Mouse (Mus musculus): ENCODE results near the gene Hormad2.
A peak's percentile ranks its signal among the peaks of the same experiment; 100 is the strongest.

Hormad2 gene

DNA sequence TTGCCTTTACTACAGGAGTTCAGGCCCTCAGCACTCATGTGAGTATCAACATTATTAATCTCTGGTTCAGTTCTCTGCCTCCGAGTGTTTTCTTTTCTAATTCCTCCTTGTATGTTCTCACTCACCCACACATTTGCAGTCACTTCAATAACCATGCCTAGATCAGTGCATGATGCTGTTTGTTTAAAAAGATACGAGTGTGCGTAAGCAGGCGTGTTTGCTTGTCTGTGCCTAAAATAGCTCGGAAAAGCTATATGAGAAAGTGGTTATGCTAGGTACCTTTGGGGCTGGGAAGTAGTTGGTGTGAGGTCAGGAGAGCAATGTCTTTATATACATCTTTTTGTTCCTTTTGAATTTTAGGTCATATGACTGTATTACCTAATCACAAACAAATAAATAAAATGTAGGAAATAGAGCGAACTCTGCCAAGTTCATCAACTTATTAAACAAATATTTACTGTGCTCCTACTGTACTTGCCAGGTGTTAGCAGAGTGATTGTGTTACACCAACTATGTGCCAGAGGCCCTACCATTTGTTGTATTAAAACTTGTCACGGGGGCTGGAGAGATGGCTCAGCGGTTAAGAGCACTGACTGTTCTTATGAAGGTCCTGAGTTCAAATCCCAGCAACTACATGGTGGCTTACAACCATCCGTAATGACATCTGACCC is 100.7 kb downstream of the Hormad2 start:
- DNase-seq (ENCODE audit: low read depth, low spot score), result no peak

DNA sequence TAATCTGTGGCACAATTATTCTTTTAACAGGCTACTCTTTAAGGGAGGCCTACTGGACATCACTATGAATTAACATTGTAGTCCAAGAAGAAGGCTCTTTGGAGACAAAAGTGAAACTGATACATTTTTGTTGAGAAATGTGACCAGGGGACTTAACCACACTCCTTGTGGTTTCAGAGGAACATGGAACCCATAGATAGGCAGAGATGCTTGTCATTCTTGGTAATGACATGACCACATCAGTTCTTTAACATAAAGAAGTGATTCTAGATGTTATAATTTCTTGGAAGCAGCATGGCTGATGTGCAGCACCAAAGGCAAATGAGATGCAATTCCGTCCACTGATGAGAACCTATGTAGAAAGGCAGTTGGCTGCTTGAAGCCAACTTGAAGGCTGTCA is 101.6 kb downstream of the Hormad2 start:
- no peak for DNase-seq (ENCODE audit: low read depth, low spot score)

DNA sequence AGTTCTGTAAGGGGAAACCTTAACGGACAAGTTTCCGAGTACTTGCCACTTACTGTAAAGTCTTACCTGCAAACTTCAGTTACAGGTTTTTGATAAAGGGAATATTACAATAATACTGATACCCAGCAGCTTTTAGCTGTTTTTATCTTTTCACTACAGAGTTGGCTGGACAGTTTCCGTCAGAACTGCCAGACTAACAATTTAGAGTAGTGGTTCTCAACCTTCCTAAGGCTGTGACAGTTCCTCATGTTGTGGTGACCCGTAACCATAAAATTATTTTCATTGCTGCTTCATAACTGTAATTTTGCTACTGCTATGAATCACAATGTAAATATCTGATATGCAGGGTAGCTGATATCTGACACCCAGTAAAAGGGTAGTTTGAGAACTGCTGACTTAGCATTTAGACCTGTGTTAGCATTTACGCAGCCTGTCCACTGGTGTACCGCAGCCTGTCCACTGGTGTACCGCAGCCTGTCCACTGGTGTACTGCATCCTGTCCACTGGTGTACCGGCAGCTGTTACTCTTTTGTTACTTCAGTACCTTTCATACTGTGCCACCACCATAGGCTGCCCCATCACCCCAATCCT is 104.1 kb downstream of the Hormad2 start:
- no peak for DNase-seq (ENCODE audit: low read depth, low spot score)

DNA sequence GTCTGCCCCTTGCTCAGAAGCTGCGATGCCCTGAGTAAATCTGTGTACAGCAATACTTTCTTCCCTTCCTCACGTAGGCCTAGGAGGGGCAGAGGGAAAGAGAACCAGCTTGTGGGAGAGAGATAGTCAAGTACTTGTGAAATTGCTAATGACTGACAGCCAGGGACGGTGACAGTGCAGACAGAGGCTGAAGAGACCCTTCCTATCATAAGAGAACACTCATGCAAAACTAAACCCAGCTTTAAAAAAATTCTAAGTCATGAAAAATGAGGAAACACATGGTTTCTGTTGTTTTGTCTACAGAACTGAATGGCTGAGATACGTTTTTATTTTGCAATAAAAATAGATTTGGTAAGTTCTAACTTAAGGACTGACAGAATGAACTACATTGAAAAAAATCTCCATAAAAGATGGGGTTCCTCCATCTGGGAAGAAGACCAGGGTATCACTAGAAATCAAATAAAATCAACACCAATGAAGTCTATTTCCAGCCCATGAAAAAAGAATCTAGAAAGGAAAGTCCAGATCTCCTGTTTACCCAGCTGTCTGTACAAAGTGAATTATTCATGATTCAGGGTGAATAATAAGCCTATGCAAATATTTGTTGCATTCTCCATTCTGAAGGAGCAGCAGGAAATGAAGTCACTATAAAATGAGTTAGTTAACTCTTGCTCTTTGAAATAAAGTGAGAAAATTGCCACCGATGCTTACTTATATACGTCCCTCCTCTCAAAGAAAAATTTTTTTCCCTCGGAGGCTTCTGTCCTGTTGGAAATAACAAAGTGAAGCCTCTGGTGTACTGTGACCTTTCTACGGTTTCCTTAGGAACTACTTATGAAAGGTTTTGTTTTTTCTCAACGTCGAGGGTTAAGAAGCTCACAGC is 104.9 kb downstream of the Hormad2 start:
- no peak for DNase-seq (ENCODE audit: low read depth, low spot score)

DNA sequence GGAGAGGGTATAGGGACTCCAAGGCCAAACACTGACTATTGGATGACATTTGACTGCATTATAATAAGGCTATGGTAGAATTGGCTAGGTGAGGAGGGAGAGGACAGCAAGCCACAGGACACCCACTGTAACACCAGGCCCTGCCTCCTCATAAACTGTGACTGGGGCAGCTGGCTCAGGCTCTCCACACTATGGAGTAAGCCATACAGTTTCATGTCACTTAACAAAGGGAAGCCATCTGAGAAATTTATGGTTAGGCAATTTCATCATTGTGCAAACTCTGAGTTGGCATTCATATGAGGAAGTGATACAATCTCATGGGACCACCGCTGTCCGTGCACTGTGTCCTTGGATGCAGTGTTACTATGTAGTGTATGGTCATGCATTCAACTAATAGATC is 107.9 kb downstream of the Hormad2 start:
- DNase-seq (ENCODE audit: low read depth, low spot score), result no peak

DNA sequence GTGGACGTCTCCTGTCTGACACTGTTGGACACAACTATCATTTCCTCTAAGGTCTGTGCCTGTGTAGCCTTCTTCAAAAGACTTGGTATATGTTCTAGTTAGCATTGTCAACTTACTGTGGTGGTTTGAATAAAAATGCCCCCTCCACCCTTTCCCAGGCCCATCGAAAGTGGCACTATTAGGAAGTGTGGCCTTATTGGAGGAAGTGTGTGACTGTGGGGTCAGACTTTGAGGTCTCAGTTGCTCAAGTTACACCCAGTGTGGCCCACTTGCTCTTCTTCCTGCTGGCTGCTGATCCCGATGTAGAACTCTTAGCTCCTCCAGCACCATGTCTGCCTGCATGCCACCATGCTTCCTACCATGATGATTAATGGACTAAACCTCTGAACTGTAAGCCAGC is 112.7 kb downstream of the Hormad2 start:
- no peak for DNase-seq (ENCODE audit: low read depth, low spot score)

GRCm38 (mm10) chr11:4323481-4323880 is 117.4 kb downstream of the Hormad2 start:
- no peak for DNase-seq (ENCODE audit: low read depth, low spot score)

GRCm38 (mm10) chr11:4322943-4323342 is 118.0 kb downstream of the Hormad2 start:
- no peak for DNase-seq (ENCODE audit: low read depth, low spot score)

DNA sequence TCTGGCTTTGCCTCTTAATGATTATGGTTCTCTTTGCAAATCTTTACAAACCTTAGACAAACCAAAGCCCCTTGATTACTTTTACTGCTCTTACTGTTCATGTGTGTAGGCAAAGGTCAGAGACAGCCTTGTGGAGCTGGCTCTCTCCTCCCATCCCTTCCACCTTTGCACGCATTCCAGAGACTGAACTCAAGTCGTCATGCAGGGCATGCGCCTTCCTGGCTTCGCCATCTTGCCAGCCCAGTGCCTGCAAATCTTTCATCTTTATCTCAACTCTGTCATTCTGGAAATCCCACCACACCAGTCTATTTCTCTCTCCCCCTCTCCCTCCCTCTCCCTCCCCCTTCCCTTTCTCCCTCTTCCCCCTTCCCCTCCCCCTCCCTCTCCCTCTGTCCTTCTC is 120.0 kb downstream of the Hormad2 start:
- no peak for DNase-seq (ENCODE audit: low read depth, low spot score)

- DNase-seq (ENCODE audit: low read depth, low spot score), result no peak
Measured at GRCm38 (mm10) chr11:4319212-4319955, 121.5 kb downstream of the Hormad2 start.

DNA sequence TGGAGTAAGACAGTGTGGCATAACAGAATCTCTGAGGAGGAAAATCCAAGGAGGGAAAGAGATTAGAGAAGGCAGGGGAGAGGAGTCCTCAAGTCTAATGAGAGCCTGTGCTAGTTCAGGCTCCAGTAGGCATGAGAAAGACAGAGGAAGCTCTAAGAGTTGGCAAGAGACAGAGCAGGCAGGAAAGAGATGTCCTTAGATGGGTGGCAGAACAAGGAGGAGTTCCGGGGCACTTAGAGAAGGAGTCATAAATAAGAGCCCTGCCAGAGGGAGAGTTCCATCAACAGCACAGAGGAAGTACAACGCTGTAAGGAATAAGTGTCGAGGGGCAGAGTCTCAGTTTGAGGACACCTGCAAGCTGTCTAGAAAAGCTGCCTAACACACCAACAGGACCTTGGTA is 122.9 kb downstream of the Hormad2 start:
- no peak for DNase-seq (ENCODE audit: low read depth, low spot score)

DNA sequence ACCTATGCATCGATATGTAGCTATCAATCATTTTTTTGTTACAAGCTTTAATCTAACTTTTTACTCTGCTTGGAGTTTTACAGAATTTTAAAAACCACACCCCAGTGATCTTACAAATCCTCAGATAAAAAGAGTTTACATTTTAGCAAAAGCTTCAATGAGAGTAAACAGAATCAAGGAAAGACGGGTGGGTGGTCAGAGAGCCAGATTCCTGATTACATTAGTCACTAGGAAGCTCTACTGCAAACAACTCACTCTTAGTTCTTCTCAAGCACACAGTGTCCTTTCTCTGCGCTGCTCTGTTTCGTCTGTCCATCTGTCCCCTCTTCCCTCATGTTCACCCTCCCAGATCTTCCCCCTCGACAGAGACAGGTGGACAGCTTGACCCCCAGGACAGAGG is 123.6 kb downstream of the Hormad2 start:
- DNase-seq (ENCODE audit: low read depth, low spot score), result no peak

DNA sequence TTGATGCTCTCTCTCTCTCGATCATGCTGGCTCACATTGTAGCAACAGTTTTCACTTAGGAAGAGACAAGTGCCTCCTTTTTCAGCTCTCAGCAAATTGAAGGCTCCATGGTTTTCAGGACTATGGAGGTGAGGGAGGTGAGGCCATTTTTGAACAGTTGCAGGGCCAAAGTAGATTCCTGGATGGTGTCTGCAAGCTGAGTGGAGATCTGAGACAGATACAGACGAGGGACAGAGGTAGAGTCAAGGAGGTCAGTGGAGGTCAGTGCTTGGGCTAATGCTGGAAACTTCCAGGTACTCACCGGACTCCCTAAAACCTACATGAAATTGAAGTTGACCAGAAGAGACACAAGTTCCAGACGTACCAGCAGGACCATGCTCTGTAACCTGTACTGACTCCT is 128.7 kb downstream of the Hormad2 start:
- DNase-seq (ENCODE audit: low read depth, low spot score), result no peak

DNA sequence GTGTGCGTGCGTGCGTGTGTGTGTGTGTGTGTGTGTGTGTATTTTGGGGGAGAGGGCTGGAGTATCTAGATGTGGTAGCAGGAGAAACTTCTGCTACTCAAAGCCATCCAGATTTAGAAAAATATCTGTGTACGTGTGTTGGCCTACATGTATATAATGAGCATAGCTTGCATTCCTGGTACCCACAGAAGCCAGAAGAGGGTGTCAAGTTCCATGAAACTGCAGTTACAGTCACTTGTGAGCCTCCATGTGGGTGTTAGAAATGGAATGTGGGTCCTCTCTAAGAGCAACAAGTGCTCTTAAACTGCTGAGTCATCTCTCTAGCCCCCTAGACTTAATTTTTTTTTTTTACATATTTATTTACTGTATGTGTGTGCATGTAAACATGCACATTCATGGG is 130.6 kb downstream of the Hormad2 start:
- no peak for DNase-seq (ENCODE audit: low read depth, low spot score)

DNA sequence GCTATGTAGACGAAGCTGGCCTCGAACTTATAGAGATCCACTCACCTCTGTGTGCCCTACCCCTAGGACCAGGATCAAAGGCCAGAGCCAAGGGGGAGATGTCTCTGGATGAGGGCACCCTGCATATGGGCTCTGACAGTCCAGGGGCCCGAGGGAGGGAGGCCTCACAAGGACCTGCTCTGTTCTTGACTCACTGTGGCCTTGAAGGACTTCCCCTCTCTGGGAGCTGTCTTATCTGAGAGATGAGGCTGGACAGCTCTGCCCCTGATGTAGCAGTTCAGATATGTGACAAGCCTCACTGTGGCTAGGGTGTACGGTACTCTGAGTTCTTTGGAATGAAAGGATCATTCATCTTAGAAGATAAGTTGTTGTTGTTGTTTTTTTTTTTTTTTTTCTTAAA is 131.3 kb downstream of the Hormad2 start:
- no peak for DNase-seq (ENCODE audit: low read depth, low spot score)

GRCm38 (mm10) chr11:4308514-4309450 is 132.1 kb downstream of the Hormad2 start:
- peak; percentile 70 for DNase-seq (ENCODE audit: low read depth, low spot score)

DNA sequence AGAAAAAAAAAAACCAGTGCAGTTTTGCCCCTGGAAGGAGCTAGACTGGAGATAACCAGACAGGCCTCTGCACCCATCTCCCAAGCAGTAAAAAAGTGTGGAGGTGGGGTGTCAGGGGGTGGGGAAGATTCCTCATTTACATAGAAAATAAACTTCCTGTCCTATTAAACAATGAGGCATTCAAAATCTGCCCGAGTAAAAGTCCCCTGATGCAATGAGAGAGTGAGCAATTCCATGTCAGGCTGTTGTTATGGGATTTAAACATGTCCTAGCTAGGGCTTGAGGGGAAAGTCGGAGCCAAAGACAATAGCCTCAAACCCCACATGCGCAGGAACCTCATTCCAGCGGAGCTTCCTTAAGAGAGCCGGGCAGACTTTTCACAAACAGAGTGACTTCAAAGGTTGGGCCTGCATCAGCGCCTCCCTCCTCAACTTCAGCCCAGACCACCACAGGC is 132.8 kb downstream of the Hormad2 start:
- no peak for DNase-seq (ENCODE audit: low read depth, low spot score)

- no peak for DNase-seq (ENCODE audit: low read depth, low spot score)
Measured at GRCm38 (mm10) chr11:4306086-4306485, 134.8 kb downstream of the Hormad2 start.

DNA sequence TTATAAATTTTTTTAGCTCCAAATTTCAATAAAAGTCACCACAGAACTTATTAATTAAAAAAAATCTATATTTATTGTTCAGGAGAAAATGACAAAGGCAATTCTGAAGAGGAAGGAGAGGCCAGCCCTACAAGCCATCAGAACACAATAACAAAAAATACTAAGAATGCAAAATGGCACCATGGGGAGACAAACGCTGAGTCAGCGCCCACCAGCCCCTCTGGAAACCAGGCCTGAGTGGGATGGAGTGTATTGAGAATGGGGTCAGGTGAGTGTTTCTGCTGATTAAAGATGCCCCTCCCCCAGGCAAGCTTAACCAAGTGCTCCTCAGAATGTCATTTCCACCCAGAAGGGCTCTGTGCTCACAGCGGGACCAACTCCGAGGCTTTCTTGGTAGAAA is 135.8 kb downstream of the Hormad2 start:
- no peak for DNase-seq (ENCODE audit: low read depth, low spot score)

- no peak for DNase-seq (ENCODE audit: low read depth, low spot score)
Measured at GRCm38 (mm10) chr11:4304203-4304602, 136.7 kb downstream of the Hormad2 start.

DNA sequence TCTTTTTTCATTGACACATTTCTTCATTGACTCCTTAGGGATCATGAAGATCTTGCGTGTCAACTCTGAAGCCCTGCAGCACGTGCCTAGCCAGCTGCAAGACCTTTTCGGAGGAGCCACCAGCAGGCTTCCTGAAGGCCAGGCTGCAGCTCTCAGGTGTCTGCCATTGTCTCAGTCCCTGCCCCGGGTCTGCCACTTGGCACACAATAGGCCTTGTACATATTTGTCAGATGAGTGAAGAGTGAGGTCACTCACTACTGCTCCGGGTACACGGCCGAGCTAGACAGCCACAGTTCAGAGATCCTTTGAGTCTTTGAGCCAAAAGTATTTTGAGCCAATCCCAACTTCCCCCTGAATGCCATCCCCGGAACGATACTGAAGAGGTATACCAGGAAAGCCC is 137.9 kb downstream of the Hormad2 start:
- DNase-seq (ENCODE audit: low read depth, low spot score), result no peak

Measured in mesoderm, embryonic 11.5 days (tissue).